Mouse (Mus musculus): ENCODE data around the gene Celsr2.
A peak's percentile ranks its signal among the peaks of the same experiment; 100 is the strongest.

Gene Celsr2

DNA sequence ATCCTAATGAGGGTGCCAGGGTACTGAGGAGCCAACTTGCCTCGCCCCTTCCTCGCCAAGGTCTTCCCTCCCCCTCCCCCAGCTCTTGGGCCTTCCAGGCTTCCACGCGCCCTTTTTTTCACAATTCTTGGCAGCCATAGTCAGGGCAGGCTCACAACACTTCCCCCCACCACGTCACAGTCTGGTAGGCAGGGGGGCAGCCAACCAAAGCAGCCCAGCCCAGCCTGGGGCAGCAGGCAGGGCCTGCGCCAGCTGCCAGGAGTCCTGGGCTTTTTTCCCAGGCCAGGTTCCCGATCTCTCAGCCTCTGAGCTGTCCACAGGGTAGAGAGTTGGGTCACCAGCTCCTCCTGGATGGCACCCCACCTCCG lies 3.6 kb downstream of the Celsr2 start:
- DNase-seq, result no peak

DNA sequence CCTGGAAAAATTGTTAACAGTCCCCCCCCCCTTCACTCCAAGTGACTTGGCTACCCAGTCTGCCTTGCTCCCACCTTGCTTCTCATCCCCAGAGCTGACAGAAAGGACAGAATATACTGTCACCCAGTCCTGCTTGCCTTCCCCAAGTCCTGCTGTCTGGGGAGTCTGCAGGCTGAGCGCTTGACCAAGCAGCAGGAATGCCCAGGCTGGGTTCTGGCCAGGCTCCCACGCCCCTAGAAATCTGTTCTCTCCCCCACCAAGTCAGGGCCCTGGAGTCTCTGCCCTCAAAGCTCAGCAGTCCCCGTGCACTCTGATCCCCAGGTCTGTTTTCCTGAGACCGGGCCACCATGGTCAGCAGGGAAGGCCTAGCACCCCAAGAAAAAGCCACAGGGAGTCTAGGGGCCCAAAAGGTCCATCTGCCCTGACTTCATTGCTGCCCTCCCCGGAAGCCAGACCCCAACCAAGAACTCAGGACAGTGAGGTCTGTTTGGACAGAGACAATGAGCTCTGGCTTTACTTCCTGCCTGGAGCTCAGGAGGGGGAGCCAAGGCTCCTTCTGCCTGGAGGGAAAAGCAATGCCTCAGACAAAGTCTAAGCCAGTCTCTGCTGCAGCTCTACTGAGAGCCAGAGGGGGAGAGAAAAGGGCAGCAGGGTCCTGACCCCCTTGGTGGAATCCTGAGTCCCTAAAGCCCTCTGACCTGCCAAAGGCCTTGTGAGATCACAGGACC lies 4.2 kb downstream of the Celsr2 start:
- DNase-seq, result no peak

DNA sequence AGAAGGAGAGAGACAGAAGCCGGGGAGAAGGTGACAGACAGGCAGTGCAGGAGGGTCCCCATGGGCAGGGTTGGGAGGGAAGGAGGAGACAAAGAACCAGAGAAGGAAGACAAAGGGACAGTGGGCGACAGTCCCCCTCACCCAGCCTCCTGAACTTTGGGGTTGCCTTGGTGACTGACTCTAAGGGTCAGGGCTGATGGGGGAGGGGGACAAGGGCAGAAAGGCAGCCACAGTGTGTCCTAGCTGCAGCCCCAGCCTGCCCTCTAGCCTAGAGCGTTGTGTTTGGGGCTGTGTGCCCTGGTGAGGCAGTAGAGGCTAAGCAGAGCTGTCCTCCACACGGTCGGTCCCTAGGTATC lies 5.0 kb downstream of the Celsr2 start:
- no peak for DNase-seq

DNA sequence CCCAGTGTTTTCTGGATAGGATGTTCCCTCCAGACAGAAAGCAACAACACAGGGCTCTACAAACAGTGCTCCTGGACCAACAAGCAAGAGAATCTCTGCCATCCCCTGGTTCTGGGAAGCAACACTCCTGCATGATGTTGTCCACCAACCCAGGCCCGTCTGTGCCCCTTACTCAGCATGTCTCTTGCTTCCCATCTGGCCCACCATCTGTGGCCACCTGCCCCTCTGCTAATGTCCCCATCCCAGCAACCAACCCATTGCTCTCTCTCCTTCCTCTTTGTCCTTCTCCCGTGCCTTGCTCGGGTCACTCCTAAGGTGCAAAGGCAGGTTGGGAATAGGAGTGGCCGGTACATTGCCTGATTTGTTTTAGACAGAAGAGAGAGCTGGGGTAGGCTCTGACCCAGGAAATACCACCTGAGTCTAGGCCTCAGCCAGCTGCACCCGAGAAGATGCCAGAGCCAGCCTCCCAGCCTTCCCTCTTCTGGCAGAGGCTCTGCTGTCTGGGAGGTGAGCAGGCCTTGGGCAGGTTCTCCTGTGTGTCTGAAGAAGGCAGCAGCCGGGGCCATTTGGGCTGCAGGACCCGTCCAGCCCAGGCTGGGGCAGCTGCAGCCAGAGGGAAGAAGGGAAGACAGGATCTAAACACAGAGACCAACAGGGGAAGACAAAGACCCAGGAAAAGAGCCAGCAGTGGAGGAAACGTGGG lies 5.5 kb downstream of the Celsr2 start:
- no peak for DNase-seq

DNA sequence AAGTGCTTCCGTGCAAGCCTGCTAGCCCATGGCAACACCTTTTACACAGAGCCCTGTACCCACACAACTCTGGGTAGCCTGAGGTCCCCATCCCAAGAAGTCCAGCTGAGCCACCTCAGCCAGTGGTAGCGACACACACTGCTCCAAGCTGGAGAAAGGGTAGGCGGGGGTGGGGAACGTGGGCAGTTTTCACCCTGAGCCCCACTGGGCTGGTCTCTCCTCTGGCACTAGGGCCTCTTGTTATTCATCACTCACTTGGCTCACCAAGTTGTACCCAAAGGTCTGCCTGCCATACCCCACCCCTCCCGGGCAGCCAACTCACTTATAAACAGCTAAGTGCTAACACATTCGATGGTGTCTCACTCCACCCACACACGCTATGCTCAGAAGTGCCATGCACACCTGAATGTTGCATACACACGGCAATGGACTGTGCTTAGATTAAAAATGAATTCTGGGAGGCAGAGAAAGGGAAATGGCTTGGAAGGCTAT lies 6.8 kb downstream of the Celsr2 start:
- no peak for DNase-seq

DNA sequence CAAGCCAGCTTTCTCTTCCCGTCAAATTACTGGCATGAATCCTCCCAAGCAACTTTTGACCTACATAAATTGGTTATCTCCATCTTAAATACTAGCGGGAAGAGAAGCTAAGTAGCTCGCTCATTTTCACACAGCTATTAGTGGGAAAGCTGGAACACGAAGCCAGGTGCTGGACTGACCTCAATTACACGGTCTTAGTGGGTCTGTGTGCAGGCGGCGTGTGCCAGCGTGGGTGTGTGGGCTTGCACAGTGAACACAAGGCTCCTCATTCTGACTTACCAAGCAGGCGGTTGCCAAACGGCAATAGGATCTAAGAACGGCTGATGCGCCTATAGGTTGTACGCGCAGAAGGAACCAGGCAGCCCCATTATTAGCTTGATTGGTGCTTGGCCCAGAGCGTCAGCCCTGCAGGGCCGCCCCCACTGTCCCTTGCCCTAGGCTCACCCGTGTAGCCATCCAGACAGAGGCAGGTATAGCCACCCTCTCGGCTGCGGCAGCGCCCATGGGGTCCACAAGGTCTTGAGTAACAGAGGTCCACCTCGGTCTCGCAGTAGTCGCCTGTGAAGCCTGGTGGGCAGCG lies 9.0 kb downstream of the Celsr2 start:
- DNase-seq, result no peak

DNA sequence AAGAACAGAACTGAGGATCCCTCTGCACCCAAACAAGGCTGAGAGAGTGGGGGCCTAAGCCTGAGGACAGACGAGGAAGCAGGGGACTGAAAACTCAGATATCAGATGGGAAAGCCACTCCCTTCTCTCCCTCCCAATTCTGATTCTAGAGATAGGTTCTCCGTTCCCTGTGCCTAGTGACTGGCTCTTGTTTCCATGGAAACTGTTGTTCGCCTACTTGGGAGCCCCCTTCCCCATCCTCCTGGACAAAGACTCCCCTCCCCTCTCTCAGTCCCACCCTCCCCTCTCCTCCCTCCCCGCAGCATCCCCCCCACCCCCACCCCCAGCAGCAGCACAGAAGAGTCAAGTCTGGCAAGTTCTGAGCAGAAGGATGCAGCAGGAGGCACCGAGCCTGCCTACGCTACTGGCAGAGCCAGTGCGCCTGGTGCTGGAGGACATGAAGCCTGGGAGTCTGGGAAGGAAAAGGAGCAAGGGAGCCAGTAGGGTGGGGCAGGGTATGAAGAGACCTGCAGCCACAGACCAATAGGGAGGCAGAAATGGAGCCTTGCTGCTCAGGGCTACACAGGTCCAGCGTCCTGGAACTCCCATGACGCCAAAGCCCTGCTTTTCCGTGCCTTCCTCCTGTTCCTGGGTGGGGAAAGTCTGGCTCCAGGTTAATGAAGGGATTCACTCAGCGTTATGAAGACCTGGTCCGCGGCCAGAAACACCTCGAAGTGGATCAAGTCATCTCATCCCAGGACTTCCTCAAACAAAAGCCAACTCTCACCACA lies 9.6 kb downstream of the Celsr2 start:
- no peak for DNase-seq

DNA sequence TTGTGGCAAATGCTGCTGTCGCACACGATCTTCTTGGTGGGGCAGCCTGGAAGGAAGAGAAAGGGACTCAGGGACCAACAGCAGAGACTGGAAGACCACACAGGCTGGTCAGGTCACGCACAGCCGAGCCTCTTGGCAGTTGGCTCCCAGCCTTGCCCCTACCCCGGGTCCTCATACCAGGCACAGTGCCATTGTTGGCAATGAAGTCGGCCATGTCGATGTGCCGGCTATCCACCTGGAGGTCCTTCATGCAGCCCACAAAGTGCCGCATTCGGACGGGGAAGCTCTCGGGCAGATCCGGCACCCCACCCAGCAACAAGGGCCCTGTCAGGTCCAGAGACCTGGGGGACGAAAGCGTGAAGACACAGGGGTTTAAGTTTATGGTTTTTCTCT lies 12.8 kb downstream of the Celsr2 start:
- no peak for DNase-seq

DNA sequence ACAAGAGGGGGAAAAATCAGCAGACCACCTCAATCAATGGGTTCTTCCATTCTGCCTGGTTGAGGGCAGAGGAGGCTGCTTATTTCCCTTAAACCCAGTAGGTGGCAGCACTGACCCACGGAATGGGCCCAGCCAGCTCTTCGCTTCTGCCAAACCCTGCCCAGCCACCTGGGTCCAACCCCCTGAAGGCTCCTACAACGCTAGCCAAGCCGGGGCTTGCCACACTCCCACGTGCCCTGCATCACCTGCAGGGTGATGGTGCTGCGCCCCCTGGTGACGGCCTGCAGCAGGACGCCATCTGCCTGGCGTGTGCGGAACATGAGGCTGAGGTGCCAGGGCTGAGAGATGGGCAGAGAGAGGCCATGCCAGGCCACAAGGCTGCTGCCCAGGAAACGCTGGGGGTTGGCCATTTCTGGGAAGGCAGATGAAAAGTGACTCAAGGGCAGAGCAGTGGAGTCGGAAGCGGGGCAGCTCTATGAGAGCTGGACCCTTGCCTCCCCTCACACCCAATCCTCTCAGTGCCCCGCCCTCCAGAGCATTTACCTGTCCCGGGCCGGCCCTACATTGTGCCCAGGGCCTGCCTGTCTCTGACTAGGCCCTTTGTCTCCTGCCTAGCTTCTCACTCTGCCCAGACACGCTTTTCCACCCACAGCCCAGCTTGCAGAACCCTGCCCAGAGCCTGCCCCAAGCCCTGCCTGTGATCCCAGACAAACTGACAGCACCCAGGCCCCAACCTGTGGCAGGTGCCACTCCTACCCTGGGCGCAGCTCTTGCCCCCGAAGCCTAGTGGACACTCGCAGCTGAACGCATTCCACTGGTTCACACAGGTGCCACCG lies 13.4 kb downstream of the Celsr2 start:
- peak; percentile 83 for DNase-seq

DNA sequence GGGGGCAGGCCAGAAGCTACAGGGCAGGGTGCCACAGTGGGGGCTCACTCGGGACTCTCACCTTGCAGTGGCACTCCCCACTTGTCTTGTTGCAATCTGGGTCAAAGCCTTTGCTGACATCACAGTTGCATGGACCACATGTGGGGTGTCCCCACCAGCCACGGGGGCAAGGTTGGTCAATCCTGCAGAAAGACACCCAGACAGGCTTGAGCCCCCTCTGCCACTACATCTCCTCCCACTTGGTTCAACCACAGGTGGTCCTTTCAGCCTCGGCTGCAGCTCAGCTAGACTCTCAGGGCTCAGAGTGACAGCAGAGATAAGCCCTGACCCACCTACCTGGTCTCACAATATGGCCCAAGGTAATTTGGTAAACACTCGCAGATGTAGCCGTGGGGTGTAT lies 14.9 kb downstream of the Celsr2 start:
- DNase-seq, result no peak

DNA sequence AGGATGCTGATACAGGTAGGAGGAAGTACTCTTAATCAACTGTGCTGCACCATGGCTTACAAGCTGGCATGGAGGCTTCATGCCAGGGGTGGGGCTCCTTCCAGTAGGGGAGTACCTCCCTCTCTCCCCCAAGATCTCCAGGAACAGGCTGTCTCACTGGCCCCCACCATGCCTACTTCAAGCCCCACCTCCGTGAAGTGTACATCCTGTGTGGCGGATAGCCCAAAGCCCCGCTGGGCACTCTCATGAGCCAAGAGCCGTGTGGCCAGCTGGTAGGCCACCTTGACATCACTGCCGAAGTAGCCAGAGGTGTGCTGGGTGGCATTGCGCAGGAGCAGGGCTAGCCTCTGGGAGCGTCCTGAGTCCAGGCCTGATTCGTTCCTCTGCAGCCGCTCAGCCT lies 17.1 kb downstream of the Celsr2 start:
- DNase-seq, result no peak

DNA sequence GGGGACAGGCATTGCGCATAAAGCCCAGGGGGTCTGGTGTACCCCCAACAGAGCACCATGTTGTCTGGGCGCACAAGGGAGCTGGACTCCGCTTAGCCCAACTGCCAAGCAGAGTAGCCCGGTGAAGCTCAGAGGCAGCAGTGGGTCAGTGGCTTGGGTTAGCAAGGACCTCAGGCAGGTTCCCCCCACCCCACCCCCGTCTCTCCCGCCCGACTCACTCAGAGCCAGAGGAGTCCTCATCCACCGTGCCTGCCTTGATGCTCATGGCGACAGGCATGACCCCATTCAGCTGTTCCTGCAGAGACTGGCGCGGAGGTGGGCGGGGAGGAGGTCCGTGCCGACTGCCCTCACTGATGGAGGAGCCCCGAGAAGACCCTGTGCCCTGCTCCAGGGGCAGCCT lies 22.6 kb downstream of the Celsr2 start:
- no peak for DNase-seq

DNA sequence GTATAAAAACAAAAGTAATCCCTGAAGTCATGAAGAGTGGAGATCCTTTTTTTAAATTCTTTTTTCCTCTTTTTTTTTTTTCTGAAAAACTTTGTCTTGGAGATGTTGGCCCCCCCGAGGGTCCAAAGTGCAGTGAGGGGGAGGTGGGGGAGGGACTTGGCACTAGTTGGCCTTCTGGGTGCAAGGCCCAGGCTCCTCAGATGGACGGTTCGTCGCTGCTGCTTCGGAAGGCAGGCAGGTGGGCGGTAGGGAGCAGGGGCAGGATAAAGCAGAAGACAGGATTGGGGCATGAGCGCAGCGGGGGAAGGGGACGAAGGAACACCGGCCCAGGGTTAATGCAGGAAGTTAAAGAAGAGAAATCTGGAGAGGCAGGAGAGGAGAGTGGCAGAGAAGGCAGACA lies 23.1 kb downstream of the Celsr2 start:
- no peak for DNase-seq

DNA sequence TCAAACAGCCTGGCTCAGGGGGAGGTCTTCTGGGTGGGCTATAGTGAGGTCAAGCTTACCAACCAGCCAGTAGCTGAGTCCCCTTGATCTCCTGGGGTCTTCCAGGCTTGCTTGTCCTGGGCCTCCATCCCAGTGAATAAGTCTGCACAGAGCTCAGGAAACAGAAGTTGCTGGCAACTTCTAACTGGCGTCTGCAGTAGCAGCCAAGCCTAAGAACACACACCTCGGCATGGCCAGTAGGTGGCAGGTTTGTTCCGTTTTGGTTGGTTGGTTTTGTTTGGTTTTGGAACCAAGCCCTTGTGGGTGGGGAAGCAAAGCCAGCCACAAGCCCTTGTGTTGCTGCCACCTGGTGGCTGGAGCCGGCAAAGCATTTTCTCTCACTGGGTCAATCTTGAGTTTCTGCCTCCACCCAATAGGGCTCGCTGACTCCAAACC lies 26.2 kb downstream of the Celsr2 start:
- peak; percentile 95 for DNase-seq

DNA sequence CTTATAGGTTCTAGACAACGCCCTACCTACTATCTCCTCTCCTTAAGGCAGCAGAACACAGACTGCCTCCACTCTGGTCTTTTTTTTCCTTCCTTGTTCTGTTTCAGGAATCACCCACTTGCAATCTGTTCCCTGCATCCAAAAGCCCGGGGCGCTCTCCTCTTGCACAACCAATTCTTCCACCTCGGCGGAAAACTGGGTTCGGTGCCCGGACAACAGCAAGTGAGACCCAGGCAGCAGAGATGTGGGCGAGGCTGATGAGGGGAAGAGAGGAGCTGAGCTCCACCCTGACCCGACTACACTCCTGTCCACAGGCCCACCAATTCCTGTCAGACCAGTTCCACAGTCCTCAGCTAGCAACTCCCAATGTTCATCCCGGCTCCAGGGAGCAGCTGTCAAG lies 29.2 kb downstream of the Celsr2 start:
- peak; percentile 59 for DNase-seq

DNA sequence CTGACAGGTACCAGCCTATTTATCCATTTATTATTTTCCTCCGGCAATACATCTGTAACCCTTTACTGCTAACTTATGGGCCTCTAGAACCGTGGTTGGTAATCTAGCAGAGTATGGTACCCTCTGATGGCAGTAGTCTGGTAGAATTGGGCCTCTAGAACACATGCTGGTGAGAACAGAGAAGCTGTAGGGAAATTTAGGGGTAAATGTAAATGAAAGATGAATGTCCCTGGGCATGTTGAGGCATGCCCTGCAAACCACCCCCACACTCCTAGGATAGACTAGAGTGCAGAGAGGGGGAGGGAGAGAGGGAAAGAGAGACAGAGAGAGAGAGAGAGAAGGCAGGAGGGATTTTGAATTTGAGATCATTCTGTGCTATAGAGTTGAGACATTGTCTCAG lies 30.9 kb downstream of the Celsr2 start:
- no peak for DNase-seq

DNA sequence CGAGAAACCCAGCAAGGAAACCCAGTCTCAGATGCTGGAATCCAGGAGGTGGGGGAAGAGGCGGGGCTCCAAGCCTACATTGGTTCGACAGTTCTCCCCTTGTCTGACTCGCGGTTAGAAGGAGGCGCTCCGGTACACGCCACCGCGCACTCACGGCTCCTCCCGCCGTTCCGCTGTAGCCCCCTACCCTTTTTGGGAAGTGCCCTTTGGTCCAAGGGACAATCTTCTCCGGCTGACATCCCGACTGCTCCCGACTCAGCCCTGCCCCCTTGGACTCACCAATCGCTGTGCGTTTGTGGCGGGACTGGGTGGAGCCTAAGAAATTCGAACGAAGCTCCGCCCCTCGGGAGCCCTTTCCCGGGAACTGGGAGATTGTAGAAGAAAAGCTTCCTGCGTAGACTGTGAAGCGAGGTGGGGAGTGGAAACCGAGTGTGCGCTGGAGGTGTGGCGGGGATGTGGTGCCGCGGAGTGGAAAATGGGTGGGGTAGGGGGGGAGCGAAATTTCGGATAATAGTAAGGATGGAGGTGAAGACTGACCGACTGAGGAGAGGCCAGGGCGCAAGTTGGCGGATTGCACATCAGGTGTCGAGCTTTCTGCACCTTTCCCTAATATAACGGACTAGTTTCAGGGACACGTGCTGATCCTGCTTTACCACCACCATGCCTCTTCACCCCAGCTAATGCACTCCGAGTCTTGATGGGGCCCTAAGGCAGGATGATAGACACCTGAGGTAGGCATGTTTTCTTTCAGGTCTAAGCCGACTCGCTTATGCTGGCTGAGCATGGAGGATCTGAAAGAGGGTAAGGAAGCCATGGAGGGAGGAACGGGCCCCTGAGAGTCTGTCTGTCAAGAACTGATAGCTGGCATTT lies 31.6 kb downstream of the Celsr2 start, which contains the start of gene Psrc1:
Gene Psrc1, plus strand, starts transcription at position 355 of the 870 bp plus-strand sequence.
- DNase-seq, result peak; percentile 80

DNA sequence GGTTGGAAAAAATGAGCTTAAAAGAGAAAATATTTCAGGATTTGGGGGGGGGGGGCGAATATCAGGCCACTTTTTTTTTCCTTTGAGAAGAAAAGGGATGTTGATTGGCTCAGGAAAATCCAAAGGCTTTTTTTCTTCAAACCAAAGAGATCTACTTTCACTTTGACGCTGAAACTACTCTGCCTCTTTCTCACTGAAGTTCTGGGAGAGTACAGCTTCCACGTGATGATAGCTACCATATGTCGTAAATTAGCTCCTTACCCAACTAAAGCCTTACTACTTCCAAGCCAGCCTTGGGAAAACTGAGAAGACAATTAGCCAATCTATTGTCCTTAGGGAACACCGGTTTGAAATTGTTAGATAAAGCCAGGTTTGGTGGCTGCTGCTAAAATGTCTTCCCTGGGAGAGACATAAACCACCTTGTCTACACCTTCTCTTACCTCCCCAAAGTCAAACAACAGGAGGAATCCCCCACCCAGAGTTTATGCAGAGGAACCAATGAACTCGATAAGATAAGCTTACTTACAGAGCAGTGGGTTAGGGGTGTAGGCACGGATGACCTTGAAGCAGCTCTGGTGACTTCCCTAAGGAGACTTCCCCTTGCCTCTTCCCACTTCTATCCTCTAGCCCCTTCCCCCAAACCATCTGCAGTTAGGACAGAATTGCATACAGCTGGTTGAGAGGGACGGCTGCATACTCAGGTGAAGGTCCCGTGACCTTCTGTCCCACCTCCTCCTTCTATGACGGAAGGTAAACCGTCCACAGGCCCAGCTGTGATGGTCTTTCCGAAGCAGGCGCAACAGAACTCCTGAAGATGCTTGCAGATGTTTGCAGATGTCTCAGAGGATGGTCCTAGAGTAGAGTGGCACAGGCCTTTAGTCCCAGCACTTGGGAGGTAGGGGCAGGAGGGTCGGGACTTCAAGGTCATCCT lies 33.1 kb downstream of the Celsr2 start:
- no peak for DNase-seq

DNA sequence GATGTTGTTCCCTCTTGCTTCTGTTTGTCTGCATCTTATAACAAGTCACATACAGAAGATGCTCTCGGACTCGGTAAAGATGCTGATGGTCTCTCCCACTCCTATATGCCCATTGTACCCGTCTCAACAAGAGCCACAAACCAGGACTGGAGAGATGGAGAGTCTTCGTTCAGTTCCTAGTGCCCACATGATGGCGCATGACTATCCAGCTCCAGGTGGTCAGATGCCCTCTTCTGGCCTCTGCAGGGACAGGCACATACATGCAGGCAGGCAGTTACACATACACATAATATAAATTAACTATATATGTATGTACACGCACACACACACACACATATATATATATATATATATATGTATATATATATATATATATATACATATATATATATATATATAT lies 34.7 kb downstream of the Celsr2 start:
- DNase-seq, result no peak

All from right cerebral cortex, postnatal 14 days (tissue).